Comparison of ENCODE assay signal across 8 mouse cellular contexts in genomic region chr9:92542591-92543416, GRCm38 (mm10). TPM values are rescaled to one million over a fixed set of nuclear protein-coding genes. Genes with fewer than 3 reads are reported as not detected.
DNase-seq lines count a peak whose midpoint lies in the region; ATAC-seq and TF ChIP-seq lines count a peak whose summit lies in the region.

No protein-coding gene starts in this region.

- peak; percentile 52 for ATAC-seq in liver, embryonic 12.5 days
- no peak; the same call in none of the 2 replicates for ATAC-seq in midbrain, postnatal 0 days (ENCODE audit: low FRiP score)

- H3K4me2 ChIP-seq in liver, embryonic 12.5 days, result peak overlapping the region; percentile 83
- peak overlapping the region; percentile 85 for H3K4me2 ChIP-seq in midbrain, postnatal 0 days (ENCODE audit: low read depth, low read length, poor library complexity, severe bottlenecking)

- peak overlapping the region; percentile 64 for H3K4me3 ChIP-seq in liver, embryonic 12.5 days
- peak overlapping the region; percentile 91 for H3K4me3 ChIP-seq in midbrain, postnatal 0 days (ENCODE audit: low read depth, low read length)

- WGBS in liver, embryonic 12.5 days (ENCODE audit: insufficient replicate concordance), result 7% methylated on average over 31 of the region's 31 CpGs
- 2% methylated on average over 31 of the region's 31 CpGs for WGBS in midbrain, postnatal 0 days

- peak; percentile 51 for TF ChIP-seq CTCF in midbrain, postnatal 0 days (IDR thresholded peaks at IDR 0.05)

- peak overlapping the region; percentile 56 for H3K9ac ChIP-seq in liver, embryonic 12.5 days
- peak overlapping the region; percentile 79 for H3K9ac ChIP-seq in midbrain, postnatal 0 days (replicated peaks; ENCODE audit: low read length, poor library complexity, severe bottlenecking)

- H3K4me1 ChIP-seq in liver, embryonic 12.5 days, result 0 out of 2 replicates have a peak, but pooled peaks cover 4% of the 10 kb centered on the region
- H3K4me1 ChIP-seq in midbrain, postnatal 0 days (ENCODE audit: insufficient read depth, low read length), result 0 out of 2 replicates have a peak, but pooled peaks cover 3% of the 10 kb centered on the region

- H3K27ac ChIP-seq in liver, embryonic 12.5 days, result no peak overlapping the region
- H3K27ac ChIP-seq in midbrain, postnatal 0 days (ENCODE audit: low read depth, low read length), result peak overlapping the region; percentile 71

- peaks cover 23% of the 10 kb centered on the region for H3K27me3 ChIP-seq in liver, embryonic 12.5 days (replicated peaks)
- H3K27me3 ChIP-seq in midbrain, postnatal 0 days (ENCODE audit: insufficient read depth, low read length), result no peaks in the 10 kb centered on the region; the same call in 1 of the 2 replicates

- H3K9me3 ChIP-seq in liver, embryonic 12.5 days (replicated peaks), result no peaks in the 10 kb centered on the region
- H3K9me3 ChIP-seq in midbrain, postnatal 0 days (ENCODE audit: low read length), result no peaks in the 10 kb centered on the region

- no peaks in the 10 kb centered on the region for H3K36me3 ChIP-seq in liver, embryonic 12.5 days
- no peaks in the 10 kb centered on the region for H3K36me3 ChIP-seq in midbrain, postnatal 0 days (ENCODE audit: insufficient read depth, low read length)

- DNase-seq in heart, adult 11 months, result peak; percentile 95
- no peak for DNase-seq in heart, adult 8-10 months (ENCODE audit: low spot score)
- DNase-seq in embryo, embryonic 10 days (ENCODE audit: low spot score), result peak; percentile 60
- DNase-seq in heart, adult 18-20 months, result peak; percentile 59 to 78
- peak; percentile 33 for DNase-seq in kidney, adult 11 months
- DNase-seq in midbrain, postnatal 0 days (ENCODE audit: low spot score), result peak; percentile 51
- DNase-seq in thymus, postnatal 0 days (ENCODE audit: low spot score), result peak; percentile 47

RNA-seq across cellular contexts. Expression of gene Plod2, which starts 0.8 kb away (rescaled TPM):
- 10 to 100 TPM; 12.7 to 16.6 (median 14.8) TPM for total RNA-seq in heart, adult 8-10 months (2022)
- total RNA-seq in heart, adult 18-20 months (2021), result 10 to 100 TPM; 19.2 to 20.8 TPM
- 6.0 and 6.6 TPM in 2 replicates for polyA plus RNA-seq in liver, embryonic 12.5 days (2016; fragmentation: Nextera tagmentation; extraction: Ambion mirVana)
- 13.4 and 15.2 TPM in 2 replicates for total RNA-seq in midbrain, postnatal 0 days (2014; rRNA removed)
- 5.3 and 6.3 TPM in 2 replicates for polyA plus RNA-seq in midbrain, postnatal 0 days (2015; fragmentation: Nextera tagmentation; extraction: Ambion mirVana)
- polyA plus RNA-seq in thymus, postnatal 0 days (2015; fragmentation: Nextera tagmentation; extraction: Ambion mirVana), result 8.4 and 8.5 TPM in 2 replicates
